Mouse (Mus musculus) liver, adult (tissue): ENCODE results near the gene Laptm4a.

Experiments used
- GATA4 ChIP-seq: IDR thresholded peaks from 2 replicates; pipeline ENCODE4 v1.6.1; 2014; ENCODE audit warnings: mild to moderate bottlenecking, low read length; ENCODE audit not compliant: insufficient replicate concordance

The Laptm4a gene

GRCm38 (mm10) chr12:8921394-8922368 lies at the start of gene Laptm4a:
Laptm4a (plus strand) TSS chr12:8921664.
- peak; percentile 51; the same call in 1 of the 2 replicates for TF ChIP-seq GATA4

- no peak for TF ChIP-seq GATA4
Measured at GRCm38 (mm10) chr12:8875583-8875982, 45.9 kb upstream of the Laptm4a start.

DNA sequence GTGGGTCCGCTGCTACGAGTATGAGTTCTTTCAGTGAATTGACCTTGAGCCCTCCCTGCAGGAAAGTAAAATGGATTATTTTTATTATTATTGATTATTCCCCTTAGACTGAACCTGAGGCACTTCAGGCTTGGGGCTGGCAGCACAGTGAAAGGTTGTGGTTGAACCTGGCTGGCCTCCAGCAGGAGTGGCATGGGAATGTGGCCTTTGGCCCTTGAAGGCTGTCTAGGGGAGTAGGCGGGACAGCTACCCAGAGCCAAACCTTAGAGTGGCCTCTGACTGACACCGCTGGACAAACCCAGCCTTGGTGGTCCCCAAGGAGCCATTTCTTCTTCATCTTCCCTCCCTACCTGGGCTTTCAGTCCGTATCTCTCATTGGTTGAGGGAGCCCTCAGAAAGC lies 44.6 kb upstream of the Laptm4a start:
- no peak for TF ChIP-seq GATA4

GRCm38 (mm10) chr12:8877413-8877812 lies 44.1 kb upstream of the Laptm4a start:
- TF ChIP-seq GATA4 = no peak

DNA sequence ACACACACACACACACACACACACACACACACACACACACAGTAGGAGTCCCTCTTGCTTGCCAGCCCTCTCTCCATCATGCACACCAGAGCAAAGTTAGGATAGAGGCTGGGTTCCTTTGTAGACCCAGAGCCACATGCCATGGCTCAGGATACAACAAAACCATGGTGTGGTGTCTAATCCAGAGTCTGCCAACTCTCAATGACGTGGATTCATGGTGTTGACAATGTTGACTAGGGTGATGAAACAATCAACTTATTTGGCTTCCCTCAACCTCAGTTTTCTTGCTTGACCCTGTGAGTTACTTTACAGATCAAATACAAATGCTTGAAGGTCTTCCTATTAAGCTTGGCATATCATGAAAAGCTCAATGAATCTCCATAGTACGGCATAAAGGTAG lies 42.7 kb upstream of the Laptm4a start:
- no peak for TF ChIP-seq GATA4

DNA sequence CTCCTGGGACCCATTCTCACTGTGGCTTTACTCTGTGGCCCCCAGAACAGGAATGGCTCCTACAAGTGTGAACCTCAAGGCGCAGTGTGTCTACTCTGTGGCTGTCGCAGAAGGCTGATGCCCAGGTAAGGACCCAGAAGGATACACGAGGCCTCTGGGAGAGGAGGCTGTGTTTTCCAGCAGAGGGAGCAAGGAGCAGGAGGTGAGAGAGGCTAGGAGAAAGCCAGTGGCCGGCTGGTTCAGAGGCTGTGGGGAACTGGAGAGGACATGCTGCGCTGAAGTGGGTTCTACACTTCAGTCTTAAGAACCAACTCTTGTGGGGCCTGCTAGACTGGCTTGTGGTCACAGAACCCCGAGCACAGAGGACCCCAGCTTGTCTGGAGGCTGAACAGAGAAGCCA lies 42.1 kb upstream of the Laptm4a start:
- TF ChIP-seq GATA4 = no peak

DNA sequence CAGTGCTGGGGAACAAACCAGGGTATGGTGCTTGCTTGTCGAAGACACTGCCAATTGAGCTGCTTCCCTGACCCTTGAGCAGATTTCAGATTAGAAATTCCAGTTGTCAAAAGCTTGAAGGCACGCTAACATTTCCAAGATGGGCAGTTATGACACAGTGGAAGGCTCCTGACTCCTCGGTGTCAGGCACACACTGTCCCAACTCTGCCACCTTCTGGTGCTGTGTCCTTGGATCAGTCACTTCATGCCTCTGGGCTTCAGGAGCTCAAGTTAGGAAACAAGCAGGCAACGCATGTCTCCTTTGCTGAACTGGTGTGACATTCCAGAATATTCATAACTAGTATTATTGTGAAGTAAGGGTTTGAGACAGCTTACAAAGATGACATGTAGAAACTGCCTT lies 39.7 kb upstream of the Laptm4a start:
- TF ChIP-seq GATA4 = no peak

- TF ChIP-seq GATA4 = no peak
Measured at GRCm38 (mm10) chr12:8882376-8882775, 39.1 kb upstream of the Laptm4a start.

DNA sequence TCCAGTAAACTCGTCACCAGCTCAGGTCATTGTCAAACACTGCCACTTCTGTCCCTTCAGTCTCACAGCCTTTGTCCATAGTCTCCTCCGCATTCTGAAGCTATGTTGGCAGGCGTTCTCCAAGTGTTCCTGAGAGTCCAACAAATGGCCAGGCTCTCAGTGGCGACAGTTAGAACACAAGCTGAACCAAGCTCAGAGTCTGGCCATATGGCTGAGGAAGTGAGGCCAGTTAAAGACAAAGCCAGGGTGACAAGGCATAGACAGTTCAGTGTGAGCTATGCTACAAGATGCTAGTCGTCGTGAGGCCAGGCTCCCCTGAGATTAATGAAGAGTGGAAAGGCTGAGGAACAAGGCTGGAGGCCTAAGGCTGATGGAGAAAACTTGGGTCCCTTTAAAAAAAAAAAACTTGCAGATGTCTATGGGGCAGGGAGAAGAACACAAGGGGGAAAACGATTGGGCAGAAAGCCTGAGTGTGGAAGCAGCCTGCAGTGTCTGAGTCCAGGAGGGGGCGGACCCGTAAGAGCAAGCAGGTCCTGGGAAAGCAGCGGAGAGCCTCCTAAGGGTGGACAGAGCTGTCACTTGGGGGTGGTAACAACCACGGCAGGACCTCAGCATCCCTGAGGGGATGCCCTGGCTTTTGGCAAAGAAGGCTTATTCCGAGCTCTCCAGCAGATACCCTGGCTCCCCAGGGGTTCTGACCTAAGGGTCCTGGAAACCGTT lies 36.9 kb upstream of the Laptm4a start:
- no peak for TF ChIP-seq GATA4

DNA sequence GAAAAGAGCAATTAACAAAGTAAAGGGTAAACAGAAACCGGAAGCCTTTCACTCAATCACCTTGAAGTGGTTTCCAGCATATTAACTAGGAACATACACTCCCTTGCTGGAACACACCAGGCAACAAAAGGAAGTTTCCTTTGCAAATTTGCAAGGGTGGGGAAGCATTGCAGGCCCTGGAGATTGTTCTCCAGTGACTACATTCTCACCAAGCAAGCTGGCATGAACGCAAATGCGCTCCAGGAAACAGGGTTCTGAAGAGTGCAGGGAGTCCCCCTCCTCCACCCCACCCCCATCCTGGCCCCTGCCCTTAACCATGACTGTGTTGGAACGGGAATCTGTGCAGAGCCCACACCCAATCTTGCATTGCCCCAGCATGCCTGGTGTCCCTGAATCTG lies 36.3 kb upstream of the Laptm4a start:
- no peak for TF ChIP-seq GATA4

DNA sequence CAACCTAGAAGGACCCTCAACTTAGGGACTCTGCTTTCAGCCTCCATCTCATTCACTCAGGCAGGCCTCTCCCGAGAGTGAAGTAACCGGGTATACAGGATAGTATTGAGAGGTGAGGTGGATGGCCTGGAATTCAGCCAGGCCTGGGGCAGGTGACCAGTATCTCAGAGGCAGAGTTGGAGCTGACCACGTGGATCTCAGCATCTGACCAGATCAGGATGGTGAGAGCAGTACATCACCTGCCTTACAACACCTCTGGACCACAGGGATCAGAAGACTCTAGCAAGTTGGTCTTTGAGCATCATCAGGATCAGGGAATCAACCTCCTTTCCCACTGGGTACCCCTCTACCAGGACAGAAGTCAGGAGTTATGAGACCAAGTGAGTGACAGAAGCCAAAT lies 35.5 kb upstream of the Laptm4a start:
- no peak for TF ChIP-seq GATA4

GRCm38 (mm10) chr12:8888445-8888844 lies 33.0 kb upstream of the Laptm4a start:
- TF ChIP-seq GATA4 = no peak

GRCm38 (mm10) chr12:8889117-8889665 lies 32.3 kb upstream of the Laptm4a start:
- peak; percentile 23; the same call in 1 of the 2 replicates for TF ChIP-seq GATA4

DNA sequence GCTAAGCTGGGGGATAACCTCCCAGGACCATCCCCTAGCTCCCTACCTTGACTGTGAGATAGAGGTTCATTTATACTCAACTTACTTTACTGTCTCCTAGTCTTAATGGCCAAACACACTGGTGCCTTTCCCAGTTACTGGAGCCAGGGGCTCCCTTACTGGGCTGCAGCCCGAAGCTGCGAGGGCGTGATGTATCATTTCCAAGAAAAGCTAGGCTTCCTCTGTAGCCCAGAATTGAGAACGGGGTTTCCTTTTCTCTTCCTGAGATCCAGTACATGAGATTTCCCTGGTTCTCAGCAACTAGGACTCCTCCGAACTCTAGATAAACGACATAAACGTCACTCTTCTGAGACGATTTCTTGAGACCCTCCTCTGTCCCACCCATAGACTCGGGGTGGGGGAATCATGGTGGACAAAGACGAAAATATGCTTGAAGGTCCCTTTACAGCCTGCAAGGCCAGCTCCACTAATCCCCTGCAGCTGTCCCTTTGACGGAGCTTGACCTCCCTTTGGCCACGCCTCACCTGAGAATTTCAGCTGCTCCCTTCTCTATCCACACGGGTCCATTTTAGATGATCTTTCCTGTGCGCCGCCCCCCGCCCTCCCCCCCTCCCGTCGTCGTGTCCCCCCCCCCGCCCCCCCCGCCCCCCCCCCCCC lies 28.5 kb upstream of the Laptm4a start:
- TF ChIP-seq GATA4 = no peak

GRCm38 (mm10) chr12:8897140-8897539 lies 24.3 kb upstream of the Laptm4a start:
- no peak for TF ChIP-seq GATA4
